Mouse (Mus musculus) T-helper 1 cell (primary cell): Measurements from ENCODE around the gene Olfr926.
"Not testable (repeated sequence)": the region's sequence is repeated elsewhere in the genome, so short reads cannot be mapped to it uniquely, and the experiment has no call there.

Experiments used
- in situ Hi-C: fragments of 300-600 bp; cut with MboI, MseI; formaldehyde crosslinking; loops from one replicate; pipeline ENCODE4 v1.15.1; 2025; ENCODE audit warnings: high pct_unique_total_duplicates

The Olfr926 gene

GRCm38 (mm10) chr9:38876826-38877225 lies at the start of gene Olfr926:
Gene Olfr926 (plus strand): TSS chr9:38877126.
- in situ Hi-C loops: no loop called here

- in situ Hi-C loops: no loop called here
Measured at GRCm38 (mm10) chr9:38833027-38833426, 43.9 kb upstream of the Olfr926 start.

GRCm38 (mm10) chr9:38844149-38844548 lies 32.8 kb upstream of the Olfr926 start, which contains the start of gene Olfr924:
Gene Olfr924 (plus strand): TSS chr9:38844449.
- in situ Hi-C loops: no loop called here

- in situ Hi-C loops: no loop called here
Measured at GRCm38 (mm10) chr9:38854760-38855159, 22.2 kb upstream of the Olfr926 start, which contains the start of gene Olfr26. Gene Olfr26 (plus strand): TSS chr9:38855060.

GRCm38 (mm10) chr9:38874880-38875279 lies 2.0 kb upstream of the Olfr926 start:
- in situ Hi-C loops: not testable (repeated sequence)
